ENCODE assay signal across 35 mouse cellular contexts in genomic region chr7:37481165-37481564, GRCm38 (mm10).
"Had no signal": no experiment of that assay in that cellular context is flagged by ENCODE, and none has a peak within 500 bp of the region (broad histone marks: within the 10 kb centered on the region; RNA-seq: fewer than 3 reads in every experiment).

No protein-coding gene starts in this region.

- H3K27ac ChIP-seq: heart, adult 2 months; heart, embryonic 10.5 days; heart, embryonic 13.5 days; heart, embryonic 15.5 days; hindbrain, embryonic 10.5 days; hindbrain, embryonic 15.5 days; hindbrain, postnatal 0 days; intestine, embryonic 15.5 days; kidney, embryonic 15.5 days; kidney, postnatal 0 days; layer of hippocampus, adult 2 months had no signal

- ATAC-seq: hindbrain, embryonic 16.5 days; hindbrain, postnatal 0 days; inflammation-experienced regulatory T-cells, adult 6 months; intestine, embryonic 15.5 days; intestine, embryonic 16.5 days; intestine, postnatal 0 days had no signal

- H3K4me2 ChIP-seq: heart, embryonic 11.5 days; heart, embryonic 12.5 days; heart, embryonic 13.5 days; heart, embryonic 15.5 days; hindbrain, embryonic 13.5 days; hindbrain, embryonic 15.5 days; intestine, embryonic 15.5 days; kidney, embryonic 15.5 days had no signal

- H3K36me3 ChIP-seq: heart, embryonic 10.5 days; heart, embryonic 12.5 days; heart, embryonic 13.5 days; heart, embryonic 15.5 days; intestine, embryonic 15.5 days; kidney, embryonic 15.5 days had no signal

- H3K4me1 ChIP-seq: heart, embryonic 10.5 days; heart, embryonic 12.5 days; heart, embryonic 13.5 days; heart, embryonic 15.5 days; hindbrain, embryonic 15.5 days; intestine, embryonic 15.5 days; kidney, embryonic 15.5 days had no signal

- H3K9ac ChIP-seq: heart, embryonic 12.5 days; heart, embryonic 13.5 days; heart, embryonic 15.5 days; hindbrain, embryonic 13.5 days; hindbrain, embryonic 15.5 days; intestine, embryonic 15.5 days; kidney, embryonic 15.5 days had no signal

- H3K4me3 ChIP-seq: heart, adult 2 months; heart, embryonic 10.5 days; heart, embryonic 12.5 days; heart, embryonic 13.5 days; heart, embryonic 15.5 days; hindbrain, embryonic 10.5 days; hindbrain, embryonic 13.5 days; hindbrain, embryonic 15.5 days; intestine, embryonic 15.5 days; kidney, embryonic 15.5 days; layer of hippocampus, adult 2 months had no signal

- H3K27me3 ChIP-seq: heart, embryonic 12.5 days; heart, embryonic 13.5 days; heart, embryonic 15.5 days; hindbrain, embryonic 13.5 days; hindbrain, embryonic 15.5 days; intestine, embryonic 15.5 days; kidney, embryonic 15.5 days had no signal

- H3K9me3 ChIP-seq: heart, embryonic 10.5 days; heart, embryonic 12.5 days; heart, embryonic 13.5 days; heart, embryonic 15.5 days; hindbrain, embryonic 10.5 days; hindbrain, embryonic 13.5 days; hindbrain, embryonic 15.5 days; intestine, embryonic 15.5 days; kidney, embryonic 15.5 days had no signal

- DNase-seq: heart, adult 18-20 months; heart, adult 2 months; heart, postnatal 10 days; heart, postnatal 14 days; heart, postnatal 36 days; heart, postnatal 4 days; kidney, adult 11 months; kidney, adult 18-20 months; kidney, adult 2 months; kidney, adult 8-10 months; kidney, adult 9 months; kidney, postnatal 10 days; kidney, postnatal 14 days; kidney, postnatal 25 days; kidney, postnatal 36 days; kidney, postnatal 4 days; layer of hippocampus, adult 9-11 months; layer of hippocampus, postnatal 36 days had no signal
